Mouse (Mus musculus): ENCODE results near the gene Rnf212b. TPM values are rescaled to one million over a fixed set of nuclear protein-coding genes. Genes with fewer than 3 reads are reported as not detected.

The Rnf212b gene
- total RNA-seq (2023), result not detected

DNA sequence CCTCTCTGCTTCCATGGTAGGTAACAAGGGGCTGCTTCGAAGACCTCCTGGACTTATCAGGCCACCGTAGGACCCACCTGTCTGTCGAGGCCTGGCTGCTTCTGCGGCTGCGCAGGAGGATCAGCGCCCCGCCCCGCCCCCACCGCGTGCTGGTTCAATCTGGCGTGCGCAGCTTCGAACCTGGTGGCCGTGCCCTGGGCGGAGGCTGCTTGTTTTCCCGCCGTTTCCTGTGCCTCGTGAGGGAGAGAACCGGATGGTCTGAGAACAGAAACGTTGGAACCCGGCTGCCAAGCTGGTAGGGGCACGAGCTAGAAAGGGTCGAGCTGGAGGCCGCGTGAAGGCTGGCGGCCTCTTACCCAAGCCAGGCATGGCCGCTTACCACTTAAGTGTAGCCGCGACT is at the start of gene Rnf212b:
Gene Rnf212b, plus strand, starts transcription at position 151 of the 400 bp plus-strand sequence.

DNA sequence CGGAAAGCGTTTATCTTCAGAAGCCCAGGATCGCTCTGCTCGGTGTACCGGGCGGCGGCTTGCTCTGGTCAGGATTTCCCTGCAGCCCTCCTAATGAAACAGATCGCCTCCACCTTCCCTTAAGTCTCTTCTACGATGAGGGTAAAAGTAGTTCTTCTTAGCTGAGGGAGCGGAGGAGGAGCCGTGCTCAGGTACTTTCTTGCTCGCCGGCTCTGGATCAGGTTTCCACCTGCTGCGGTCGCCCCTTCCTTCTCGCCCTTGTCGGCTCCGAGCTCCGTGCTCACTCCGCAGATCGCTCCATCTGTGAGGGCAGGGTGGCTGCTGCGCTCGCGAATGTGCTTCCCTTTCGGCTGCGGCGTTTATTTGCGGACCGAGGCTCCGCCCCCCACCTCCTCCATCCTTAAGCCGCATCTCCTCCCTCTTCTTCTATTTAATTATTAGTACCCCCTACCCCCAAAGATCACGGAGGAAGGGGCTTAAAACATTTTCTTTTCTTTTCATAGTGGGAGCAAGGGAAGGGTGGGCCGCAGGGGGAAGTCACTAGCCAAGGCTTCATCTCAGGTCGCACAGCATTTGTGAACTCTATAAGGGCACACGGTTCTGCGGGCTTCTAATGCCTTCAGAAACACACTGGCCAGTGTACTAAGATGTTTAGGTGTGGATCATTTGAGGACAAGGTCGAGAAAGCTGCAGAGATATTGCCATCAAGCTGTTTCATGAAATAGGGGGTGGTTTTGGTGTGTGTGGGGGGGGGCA is 32.2 kb upstream of the Rnf212b start, which contains the start of gene Slc7a8:
Gene Slc7a8, minus strand, starts transcription at position 337 of the 756 bp plus-strand sequence.

GRCm38 (mm10) chr14:54870861-54871260 is 56.9 kb downstream of the Rnf212b start, which contains the start of gene Homez:
TSS of gene Homez (minus strand) at chr14:54870961.

GRCm38 (mm10) chr14:54877048-54877715 is 63.2 kb downstream of the Rnf212b start, which contains the start of gene Ppp1r3e:
TSS of gene Ppp1r3e (minus strand) at chr14:54877550.

GRCm38 (mm10) chr14:54883154-54884021 is 69.4 kb downstream of the Rnf212b start, which contains the start of the genes Bcl2l2 and Gm20521:
TSS of gene Bcl2l2 (plus strand) at chr14:54883377.
TSS of gene Gm20521 (plus strand) at chr14:54883441.

GRCm38 (mm10) chr14:54892200-54892599 is 78.3 kb downstream of the Rnf212b start, which contains the start of gene Pabpn1:
TSS of gene Pabpn1 (plus strand) at chr14:54892500.

Other genes starting within 250 kb of the Rnf212b start
- not detected for gene Ajuba, start 236.6 kb upstream of the Rnf212b start, total RNA-seq (2023)
- gene 4931414P19Rik, start 208.1 kb upstream of the Rnf212b start, total RNA-seq (2023), result 3.2 TPM
- gene Psmb5, start 196.1 kb upstream of the Rnf212b start, total RNA-seq (2023), result 42.9 TPM
- gene Psmb11, start 192.7 kb upstream of the Rnf212b start, total RNA-seq (2023), result not detected
- gene Gm17606, start 173.2 kb upstream of the Rnf212b start, total RNA-seq (2023), result not detected
- gene Cdh24, start 172.8 kb upstream of the Rnf212b start, total RNA-seq (2023), result 13.5 TPM
- gene 1700123O20Rik, start 127.9 kb upstream of the Rnf212b start, total RNA-seq (2023), result 34.4 TPM
- 601 TPM for gene Acin1, start 127.2 kb upstream of the Rnf212b start, total RNA-seq (2023)
- not detected for gene Gm29776, start 115.3 kb upstream of the Rnf212b start, total RNA-seq (2023)
- not detected for gene Cebpe, start 102.0 kb upstream of the Rnf212b start, total RNA-seq (2023)
- gene Slc7a8, start 32.2 kb upstream of the Rnf212b start, total RNA-seq (2023), result 0.85 TPM
- 3.3 TPM for gene Homez, start 56.8 kb downstream of the Rnf212b start, total RNA-seq (2023)
- 17.4 TPM for gene Ppp1r3e, start 63.4 kb downstream of the Rnf212b start, total RNA-seq (2023)
- gene Bcl2l2, start 69.2 kb downstream of the Rnf212b start, total RNA-seq (2023), result 1.4 TPM
- gene Gm20521, start 69.3 kb downstream of the Rnf212b start, total RNA-seq (2023), result not detected
- gene Pabpn1, start 78.4 kb downstream of the Rnf212b start, total RNA-seq (2023), result 243 TPM
- 2.0 TPM for gene Slc22a17, start 99.0 kb downstream of the Rnf212b start, total RNA-seq (2023)
- not detected for gene Efs, start 112.0 kb downstream of the Rnf212b start, total RNA-seq (2023)
- not detected for gene Il25, start 118.6 kb downstream of the Rnf212b start, total RNA-seq (2023)
- gene Cmtm5, start 122.1 kb downstream of the Rnf212b start, total RNA-seq (2023), result not detected
- not detected for gene Myh6, start 152.8 kb downstream of the Rnf212b start, total RNA-seq (2023)
- not detected for gene Gm17428, start 162.8 kb downstream of the Rnf212b start, total RNA-seq (2023)
- gene Myh7, start 180.5 kb downstream of the Rnf212b start, total RNA-seq (2023), result not detected
- gene Ngdn, start 201.3 kb downstream of the Rnf212b start, total RNA-seq (2023), result 92.5 TPM